Mouse (Mus musculus): ENCODE results near the gene Gm29554.
"Not testable (repeated sequence)": the region's sequence is repeated elsewhere in the genome, so short reads cannot be mapped to it uniquely, and the experiment has no call there.

The Gm29554 gene

GRCm38 (mm10) chrY:12273632-12274031, at the start of gene Gm29554:
Gene Gm29554, plus strand, starts transcription at chrY:12273932.
- not testable (repeated sequence) for DNase-seq

Measured in thymus, postnatal 36 days (tissue).